Mouse (Mus musculus) embryonic fibroblast, embryonic 13.5 days (primary cell): ENCODE results near the gene Uqcrc2.

Source experiments
- CTCF ChIP-seq: IDR thresholded peaks from 2 replicates; pipeline ENCODE4 v1.5.1; 2011; ENCODE audit warnings: mild to moderate bottlenecking, control low read depth, low read length, moderate library complexity, borderline replicate concordance; ENCODE audit not compliant: insufficient read depth
- POLR2A ChIP-seq: IDR thresholded peaks from 2 replicates; pipeline ENCODE4 v1.6.1; 2011; ENCODE audit warnings: low read depth, mild to moderate bottlenecking, control low read depth, low read length, moderate library complexity

DNA sequence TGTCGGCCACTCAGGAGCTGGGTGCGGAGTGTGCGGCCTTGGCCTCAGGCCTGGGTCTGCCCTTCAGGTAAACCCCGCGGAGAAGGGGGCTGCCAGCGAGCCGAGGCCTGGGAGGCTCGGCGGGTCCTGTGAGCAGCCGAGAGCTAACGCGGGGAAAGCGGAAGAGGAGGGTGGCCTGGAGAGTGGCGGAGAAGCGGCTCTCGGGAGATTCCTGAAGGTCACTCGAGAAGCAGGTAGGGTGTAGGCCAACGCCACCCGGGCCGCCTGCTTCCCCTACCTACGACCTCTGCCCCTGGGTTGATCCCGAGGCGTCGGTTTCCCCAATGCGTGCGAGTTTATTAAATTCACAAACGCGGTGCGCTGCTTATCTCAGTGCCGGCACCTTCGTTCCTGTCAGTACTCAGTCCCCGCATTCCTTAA is 396 bp downstream of the Uqcrc2 start:
- TF ChIP-seq CTCF (no peak), POLR2A (no peak)
